Mouse (Mus musculus) heart, postnatal 4 days (tissue): Measurements from ENCODE around the gene Srpk1. TPM values are rescaled to one million over a fixed set of nuclear protein-coding genes. Genes with fewer than 3 reads are reported as not detected.

Source experiments
- DNase-seq: peaks from one replicate; pipeline ENCODE4 v3.0.0; 2021
- total RNA-seq, 2 experiments: library from RNA; stranded (reverse); gene quantifications; 2 replicates each; pipeline ENCODE4 v1.2.3; 2021

The Srpk1 gene
- total RNA-seq: 10 to 100 TPM; 54.3 to 55.2 TPM

DNA sequence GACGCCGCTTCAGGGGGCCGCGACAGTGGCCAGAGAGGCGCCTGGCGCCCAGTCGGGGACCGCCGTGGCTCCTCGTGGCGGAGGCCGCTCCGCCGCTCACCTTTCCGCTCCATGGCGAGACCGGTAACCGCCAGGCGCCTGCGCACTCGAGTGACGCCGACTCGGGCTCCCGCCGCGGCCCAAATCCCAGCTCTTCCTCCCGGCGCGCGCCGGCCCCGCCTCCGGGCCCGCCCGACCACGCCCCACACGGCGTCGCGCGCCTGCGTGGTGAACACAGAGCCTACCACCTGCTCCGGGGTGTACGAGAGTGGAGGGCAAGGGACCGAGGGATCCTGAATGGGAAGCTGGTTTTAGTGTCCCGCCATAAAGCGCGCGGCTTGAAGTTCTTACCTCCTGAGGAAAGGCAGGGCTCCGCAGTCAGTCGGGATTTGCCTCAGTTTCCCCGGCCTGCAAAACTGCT, at the start of gene Srpk1:
TSS of gene Srpk1 (minus strand) at position 410 of the 460 bp plus-strand sequence.
- peak; percentile 92 for DNase-seq

DNA sequence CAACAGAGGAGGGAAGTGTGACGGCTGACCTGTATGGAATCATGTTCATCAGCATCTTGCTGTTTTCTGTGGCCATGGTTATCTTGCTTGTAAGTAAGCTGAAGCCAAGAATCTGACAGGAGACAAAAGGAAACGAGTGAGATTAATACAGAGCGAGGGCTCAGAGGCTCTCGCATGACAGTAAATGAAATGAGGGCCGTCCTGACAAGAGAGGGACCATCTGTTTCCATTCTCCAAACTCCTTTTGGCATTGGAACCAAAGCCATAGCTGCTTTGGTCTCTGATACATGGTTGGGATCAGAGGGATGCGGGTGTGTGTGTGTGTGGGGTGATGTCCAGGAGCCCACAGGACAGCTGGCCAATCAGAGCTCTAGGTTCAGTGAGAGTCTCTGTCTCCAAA, 37.1 kb upstream of the Srpk1 start:
- no peak for DNase-seq

DNA sequence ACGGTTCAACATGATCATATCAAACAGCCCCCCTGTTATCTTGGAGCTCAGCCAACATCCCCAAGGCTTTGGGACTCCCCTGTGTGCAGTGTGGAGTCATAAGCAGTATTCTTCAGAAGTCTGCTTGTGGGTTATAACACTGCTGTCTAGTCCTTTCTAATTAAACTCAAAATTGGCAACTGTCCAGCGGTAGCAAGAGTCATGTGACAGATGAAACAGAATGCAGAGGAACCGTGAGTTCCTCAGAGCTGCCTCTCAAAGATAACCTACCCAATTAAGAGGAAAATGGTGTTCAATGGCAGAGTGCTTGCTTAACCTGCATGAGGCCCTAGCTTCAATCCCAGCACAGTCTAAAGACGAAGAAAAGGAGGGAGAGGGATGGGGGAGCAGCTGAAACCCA, 35.4 kb upstream of the Srpk1 start:
- DNase-seq: no peak

DNA sequence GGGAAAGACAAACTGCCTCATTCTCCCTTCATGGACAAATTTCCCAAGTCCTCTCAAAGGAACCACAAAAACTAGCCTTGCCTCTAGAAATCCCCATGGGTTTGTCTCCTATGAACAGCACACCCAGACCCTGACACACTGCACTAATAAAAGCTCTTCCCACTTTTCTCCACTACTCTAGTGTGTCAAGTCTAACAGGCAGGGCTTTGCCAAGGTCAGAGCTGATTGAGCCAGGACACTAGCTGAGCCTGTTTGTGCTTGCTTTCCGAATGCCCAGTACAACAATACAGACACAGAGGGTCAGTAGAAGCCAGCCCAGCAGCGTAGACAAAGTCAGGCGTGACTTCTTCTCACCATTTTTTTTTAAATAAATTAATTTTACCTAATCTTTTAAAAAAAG, 27.8 kb upstream of the Srpk1 start:
- no peak for DNase-seq

DNA sequence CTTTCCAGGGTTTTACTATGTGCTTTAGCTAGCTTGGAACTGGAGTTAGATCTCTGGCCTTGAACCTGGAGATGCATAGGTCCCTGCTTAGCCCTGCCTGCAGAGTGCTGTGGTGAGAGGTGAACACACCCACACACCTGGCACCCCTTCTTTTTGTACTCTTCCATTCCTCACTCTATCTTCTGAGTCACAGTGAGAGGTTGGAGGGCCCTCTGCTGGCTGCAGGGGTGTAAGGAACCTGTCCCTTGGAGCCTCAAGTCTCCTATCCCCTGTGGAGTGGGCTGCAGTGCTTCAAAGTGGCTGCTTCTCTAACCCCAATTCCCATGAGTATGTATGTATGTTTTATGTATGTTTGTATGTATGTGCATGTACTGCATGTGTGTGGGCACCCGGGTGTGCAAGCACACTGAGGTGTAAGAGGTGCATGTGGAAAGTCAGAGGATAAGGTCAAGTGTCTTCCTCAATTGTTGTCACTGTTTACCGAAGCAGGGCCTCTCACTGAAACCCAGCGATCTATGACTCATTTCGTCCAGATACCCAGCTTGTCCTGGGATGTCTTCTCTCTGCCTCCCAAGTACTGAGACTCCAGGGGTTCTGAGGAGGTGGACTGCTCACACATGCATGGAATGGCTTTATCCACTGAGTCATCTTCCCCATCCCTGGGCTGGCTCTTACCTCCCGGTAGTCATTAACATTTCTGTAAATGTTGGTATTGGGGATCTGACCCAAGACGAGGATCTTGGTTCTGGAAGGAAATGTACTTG, 26.3 kb upstream of the Srpk1 start:
- DNase-seq: peak; percentile 53

DNA sequence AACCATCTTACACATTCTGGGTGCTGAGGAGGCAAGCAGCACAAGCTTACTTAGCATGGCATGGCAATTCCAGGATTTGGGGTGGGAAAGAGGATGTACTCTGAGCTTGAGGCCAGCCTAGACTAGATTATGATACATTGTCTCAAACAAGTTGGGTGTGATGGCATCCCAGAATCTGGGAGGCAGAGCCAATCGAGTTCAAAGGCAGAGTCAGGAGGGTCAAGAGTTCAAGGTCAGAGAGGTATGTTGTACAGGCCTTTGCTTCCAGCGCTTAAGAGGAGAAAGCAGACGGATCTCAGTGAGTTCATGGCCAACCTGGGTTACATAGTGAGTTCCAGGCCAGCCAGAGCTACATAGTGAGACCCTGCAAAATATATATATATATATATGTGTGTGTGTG, 23.7 kb upstream of the Srpk1 start:
- DNase-seq: no peak

DNA sequence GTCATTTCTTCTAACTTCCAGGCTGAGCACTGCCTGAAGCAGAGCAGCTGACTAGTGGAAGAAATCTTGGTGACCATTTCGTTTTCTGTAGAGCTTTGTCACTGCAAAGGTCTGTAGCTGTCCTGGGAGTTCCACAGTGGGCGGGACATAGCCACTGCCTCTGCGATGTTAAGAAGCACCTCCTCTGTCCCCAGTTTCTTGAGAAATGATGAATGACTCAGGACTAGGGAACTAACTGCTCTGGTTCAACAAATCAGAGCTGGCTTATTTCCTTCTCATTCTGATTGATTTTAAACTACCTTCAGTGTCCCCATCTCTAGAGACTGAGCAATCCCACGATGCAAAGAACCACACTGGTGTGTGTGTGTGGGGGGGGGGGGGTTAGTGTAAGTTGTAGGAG, 21.6 kb upstream of the Srpk1 start:
- no peak for DNase-seq

DNA sequence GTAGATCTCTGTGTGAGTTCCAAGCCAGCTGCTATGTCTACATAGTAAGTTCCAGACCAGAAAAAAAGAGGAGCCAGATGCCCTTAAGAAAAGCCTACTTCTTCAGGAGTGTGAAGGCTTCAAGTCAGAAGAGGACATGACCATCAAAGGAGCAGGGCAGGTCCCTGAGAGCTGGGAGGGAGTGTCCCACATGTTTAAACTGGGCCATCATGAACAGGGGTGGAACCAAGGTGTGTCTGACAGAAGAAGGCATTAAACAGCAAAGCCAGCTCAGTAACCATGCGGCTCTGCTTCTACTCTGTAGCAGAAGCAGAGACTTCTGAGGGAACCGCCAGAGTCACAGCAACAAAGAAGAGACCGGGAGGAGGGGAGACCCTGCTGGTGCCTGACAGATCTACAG, 21.2 kb upstream of the Srpk1 start:
- no peak for DNase-seq

DNA sequence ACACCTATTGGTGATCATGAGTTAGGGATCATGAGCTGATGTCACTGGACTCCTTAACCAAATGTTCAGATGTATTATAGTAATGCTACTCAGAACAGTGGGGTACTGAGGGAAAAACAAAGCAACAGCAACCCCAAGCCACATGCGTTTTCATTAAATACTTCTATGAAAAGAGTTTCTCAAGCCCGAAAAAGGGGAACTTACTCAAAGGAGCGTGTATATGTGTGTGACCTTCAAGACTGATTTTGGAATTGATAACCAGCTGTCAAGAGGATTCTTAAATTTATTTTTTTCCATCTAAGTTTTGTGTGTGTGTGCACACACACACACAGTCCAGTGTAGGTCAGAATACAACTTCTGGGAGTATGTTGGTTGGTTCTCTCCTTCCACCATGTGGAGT, 17.6 kb upstream of the Srpk1 start:
- no peak for DNase-seq

DNA sequence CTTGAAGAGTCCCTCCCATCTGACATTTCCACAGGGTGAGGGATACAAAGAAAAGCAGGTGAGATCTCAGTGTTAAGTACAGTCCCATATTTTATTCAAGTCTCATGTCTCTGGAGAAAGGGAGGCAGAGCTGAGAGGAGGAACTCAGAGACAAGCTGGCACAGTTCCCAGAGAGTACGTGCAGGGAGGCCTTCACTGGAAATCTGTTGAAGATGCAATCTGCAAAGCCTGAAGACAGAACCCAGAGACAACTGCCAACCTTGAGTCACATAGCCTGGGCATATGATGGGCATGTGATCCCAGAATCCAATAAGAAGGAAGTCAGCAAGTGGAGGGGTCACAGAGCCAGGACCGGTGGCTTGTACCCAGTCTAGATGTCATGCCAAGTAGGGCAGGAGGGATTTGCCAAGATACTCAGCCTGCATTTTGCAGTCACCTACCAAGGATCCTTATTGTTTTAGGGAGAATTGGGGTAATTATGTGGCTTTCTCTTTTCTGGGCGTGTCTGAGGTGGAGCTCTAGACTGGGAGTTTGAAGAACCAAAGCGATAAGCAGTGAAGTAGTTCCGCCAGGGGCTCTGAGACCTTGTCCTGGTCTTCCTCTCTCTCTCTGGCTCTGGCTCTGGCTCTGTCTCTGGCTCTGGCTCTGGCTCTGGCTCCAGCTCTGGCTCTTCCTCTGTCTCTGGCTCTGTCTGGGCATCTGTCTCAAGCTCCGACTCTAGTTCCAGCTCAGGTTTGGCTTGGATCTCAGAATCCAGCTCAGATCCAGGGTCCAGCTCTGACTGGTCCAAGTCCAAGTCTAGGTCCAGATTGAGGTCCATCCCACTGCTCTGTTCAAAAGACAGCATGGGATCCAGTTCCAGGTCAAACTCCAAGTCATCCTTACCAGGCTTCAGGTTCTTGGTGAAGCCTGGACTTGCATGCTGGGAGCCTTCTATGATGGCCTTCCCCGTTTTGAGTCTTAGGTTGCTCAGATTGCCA, 15.5 kb upstream of the Srpk1 start:
- DNase-seq: peak; percentile 35

DNA sequence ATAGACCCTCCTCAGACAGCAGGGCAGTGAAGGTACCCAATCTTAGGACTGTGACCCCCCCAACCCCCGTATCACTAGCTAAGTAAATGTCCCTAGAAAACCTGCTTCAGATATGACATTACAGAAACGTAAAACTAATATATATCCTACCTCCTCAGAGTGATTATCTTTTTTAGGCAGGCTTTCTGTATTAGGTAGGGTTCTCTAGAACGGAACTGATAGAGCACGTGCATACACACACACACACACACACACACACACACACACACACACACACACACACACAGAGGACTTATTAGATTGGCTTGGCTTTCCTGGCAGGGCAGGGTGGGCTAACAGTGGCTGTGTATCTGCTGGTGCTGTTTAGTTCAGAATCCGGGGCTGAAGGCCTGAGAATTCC, 13.3 kb upstream of the Srpk1 start:
- no peak for DNase-seq

DNA sequence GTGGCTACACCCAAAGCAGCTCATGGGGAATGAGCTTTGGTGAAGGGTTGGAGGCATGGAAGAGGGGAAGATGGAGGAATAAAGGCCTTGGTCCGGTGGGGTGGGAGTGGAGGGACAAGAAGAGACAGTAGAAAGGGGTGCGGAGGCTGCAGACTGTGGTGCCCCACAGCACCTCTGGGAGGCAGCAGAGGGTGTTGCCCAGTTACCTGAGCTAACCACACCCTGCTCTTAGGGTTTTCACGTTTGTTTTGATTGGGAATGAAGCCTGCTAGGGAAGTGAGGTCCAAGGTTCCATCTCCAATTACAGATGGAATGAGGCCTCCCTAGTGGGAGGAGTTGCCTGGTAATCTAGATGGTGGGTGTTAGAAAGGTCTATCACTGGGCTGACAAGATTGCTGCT, 6.6 kb upstream of the Srpk1 start:
- DNase-seq: no peak

DNA sequence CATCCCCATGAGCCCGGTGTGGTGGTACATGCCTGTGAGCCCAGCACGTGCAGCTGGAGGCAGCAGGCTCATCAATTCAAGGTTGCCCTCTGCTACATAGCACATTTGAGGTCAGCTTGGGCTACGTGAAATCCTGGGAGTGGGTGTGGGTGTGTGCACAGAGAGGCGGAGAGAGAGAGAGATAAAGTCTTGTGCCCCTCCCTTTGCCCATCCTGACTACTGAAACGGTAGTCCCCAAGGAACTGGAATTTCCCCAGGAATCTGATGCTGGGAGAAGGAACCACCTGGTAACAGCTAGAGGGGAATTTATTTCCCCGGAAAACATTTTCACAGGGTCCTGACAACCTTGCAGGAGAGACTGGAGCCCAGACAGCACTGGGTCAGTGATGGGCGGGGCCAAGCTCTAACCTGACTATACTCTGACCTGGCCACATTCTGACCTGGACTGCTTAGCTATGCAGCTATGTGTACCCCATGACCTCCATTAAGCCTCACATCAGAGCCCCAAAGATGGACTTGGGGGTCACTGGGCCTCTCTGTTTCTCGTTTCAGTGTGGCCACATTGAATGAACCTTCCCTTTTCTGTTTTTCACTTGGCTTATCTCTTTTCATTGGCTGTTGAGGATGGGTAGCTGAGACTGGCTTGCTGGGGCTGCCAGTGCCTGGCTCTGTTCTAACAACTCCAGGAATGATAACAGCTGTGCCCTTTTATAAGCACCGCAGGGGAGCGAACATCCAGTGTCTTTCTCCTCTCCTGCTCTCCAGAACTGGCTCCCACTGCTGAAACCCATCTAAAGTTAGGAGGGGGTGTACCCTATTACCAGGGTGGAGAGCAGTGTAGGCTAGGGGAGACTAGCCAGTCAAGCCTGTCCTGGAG, 6.0 kb upstream of the Srpk1 start:
- no peak for DNase-seq

DNA sequence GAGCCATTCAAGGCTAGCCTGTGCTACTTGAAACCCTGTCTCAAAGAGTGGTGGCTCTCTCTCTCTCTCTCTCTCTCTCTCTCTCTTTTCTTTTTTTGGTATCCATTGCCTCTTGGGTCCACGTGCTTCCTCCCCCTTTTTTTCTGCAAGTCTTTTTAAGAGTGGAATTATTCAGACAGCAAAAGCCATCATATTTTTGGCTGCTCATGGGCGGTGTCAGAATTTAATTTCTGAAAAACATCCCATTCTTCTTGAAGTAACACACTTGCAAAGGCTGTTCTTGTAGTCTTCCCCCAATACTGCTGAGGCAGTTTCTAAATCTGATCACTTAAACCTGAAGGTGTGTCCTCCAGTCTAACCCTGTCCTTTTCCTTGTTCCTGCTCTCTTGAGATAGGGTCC, 4.4 kb upstream of the Srpk1 start:
- DNase-seq: no peak

DNA sequence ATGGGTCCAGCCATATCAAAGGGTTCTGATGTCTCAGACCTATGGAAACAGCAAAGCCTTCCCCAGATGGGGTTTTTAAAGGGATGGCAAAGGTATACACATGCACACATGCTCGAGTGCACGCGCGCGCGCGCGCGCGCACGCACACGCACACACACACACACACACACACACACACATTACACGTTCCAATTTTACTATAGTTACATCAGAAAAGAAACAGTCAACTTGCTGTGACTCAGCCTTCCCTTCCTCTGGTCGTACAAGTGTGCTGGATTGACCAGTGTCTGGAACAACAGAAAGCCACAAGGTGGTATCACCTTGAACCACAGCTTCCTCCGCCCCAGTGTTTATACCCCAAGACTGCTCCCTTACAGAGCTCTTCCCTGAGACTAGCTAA, 2.8 kb upstream of the Srpk1 start:
- no peak for DNase-seq

DNA sequence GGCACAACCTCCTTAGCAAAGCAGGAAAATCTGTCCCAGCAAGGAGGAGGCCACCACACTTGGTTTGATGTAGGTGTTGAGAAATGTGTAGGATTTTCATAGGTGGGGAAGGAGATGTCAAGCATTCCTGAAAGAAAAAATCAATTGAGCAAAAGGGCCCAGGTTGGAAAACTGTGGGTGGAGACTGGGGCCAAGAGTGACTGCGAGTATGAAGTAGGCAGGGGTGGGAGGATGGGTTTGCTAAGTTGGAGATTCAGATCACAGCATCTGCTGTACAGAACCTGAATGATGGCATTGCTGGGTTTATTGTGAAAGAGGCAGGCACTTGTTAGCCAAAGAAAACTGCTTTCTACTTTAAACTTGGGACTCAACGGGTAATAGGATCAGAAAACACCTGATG, 2.3 kb upstream of the Srpk1 start:
- DNase-seq: no peak

DNA sequence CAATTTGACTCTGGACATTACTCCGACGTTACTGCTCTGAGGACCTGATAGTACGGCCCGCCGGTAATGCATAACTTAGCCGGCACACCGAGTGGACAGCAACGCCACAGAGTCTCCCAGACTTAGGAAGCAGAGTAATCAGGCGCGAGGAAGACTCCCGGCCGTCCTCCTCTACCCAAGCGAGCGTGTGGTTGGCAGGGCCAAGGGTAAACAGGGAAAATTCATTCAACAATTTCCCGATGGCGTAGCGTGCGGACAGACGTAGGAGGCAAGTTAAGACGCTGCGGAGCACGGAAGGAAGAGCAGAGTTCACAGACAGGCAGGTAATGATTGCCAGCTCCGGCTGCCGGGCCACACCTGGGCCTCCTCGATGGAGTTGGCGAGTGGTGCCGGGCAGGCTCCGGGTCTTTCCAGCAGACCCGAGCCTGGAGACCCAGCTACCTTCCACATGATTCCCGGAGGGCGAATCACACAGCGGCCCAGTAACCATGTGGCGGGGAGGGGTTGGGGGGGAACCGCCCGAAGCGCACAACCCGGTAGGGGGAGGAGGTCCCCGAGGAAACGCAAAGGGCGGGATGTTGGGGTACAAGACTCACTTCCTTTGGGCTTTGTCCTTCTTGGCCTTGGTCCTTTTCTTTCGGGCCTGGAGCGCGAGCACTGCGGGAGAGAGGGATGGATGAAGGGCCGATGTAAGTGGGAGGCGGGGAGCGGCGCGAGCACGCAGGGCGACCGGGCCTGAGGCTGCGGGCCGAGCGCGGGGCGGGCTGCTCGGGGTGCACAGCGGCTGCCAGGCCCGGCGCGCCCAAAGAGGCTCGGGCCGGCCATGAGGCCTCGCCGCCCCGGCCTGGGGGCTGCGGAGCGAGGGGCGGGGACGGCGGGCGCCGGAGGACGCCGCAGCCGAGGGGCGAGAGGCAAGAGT, 869 bp downstream of the Srpk1 start:
- DNase-seq: peak; percentile 63

DNA sequence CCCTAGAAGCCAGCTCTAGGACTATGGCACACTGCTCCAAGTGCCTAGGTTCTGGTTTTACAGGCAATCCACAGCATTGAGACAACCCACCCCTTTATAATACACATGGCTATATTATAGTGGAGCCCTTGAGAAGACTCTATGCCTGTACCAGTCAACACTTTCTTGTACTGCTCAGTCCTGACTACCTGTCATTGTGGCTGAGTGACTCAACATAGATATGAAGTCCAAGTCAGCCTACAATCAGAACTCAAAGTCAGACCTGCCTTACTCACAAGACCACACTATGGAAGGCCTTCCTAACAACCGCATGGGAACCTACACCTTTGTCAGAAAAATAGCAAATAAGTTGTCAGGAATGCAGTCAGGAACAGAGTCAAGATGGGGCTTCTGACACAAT, 3.7 kb downstream of the Srpk1 start:
- DNase-seq: no peak

DNA sequence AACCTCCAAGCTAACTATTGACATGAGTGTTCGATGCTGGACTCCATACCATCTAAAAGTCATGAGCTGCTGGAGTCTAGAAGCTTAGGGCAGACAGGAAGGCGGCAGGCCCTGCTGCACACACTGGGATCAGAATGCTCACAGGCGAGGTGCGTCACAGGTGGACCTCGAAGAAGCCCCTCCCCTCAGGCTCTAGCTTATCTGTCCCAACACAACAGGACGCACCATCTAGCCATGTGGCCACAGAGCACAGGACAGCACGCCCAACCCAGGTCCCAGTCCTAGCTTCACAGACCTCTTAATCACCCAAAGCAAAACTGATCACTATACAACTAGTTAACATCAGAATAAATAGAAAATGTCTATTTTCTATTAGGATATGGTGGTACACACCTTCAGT, 4.4 kb downstream of the Srpk1 start:
- DNase-seq: no peak

DNA sequence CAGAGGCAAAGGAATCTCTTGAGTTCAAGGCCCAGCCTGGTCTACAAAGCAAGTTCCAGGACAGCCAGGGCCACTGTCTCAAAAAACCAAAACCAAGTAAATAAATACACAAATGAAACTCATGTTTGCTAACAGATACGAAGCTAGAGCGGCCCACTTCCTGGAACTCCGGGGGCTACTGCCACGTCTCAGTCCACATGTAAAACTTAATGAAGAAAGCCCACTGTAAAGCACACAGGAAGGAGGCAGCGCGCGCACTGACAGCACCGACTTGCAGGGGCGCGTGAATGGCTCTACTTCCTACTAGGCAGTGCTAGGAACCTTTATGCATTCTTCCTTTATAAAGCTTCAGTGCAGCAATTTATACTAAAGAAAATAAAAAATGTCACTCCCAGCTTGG, 4.9 kb downstream of the Srpk1 start:
- no peak for DNase-seq

DNA sequence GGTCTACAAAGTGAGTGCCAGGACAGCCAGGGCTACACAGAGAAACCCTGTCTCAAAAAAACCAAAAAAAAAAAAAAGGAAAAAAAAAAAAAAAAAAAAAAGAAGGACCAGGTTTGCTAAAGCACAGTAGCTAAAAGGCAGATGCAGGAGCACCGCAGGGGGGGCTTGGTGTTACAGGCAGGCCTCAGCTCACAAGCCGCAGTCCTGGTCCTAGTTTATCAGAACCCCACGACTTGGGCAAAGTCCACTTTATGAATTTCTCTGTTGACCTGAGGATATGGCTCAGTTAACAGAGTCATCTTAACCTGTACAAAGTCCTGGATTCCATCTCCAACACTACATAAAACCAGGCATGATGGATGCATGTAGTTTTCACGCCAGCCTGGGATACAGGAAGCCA, 7.2 kb downstream of the Srpk1 start:
- DNase-seq: no peak

DNA sequence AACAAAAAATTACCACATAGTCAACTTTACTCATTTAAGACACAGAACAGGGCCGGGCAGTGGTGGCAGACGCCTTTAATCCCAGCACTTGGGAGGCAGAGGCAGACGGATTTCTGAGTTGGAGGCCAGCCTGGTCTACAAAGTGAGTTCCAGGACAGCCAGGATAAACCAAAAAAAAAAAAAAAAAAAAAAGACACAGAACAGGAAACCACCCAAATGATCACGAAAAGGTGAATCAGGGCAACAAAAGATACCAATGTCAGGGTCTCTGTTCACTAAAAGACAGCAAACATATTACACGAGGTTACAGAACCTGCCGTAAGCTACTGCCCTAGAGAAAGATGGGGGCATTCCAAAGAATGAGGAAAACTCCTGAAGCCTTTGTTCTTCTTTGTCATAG, 9.4 kb downstream of the Srpk1 start:
- no peak for DNase-seq
